Mouse (Mus musculus) erythroblast, embryonic 14.5 days (primary cell): ENCODE measurements around the gene Chfr. TPM values are rescaled to one million over a fixed set of nuclear protein-coding genes. Genes with fewer than 3 reads are reported as not detected.

Experiments
- H3K27me3 ChIP-seq: 2 replicates; pipeline ENCODE4 v1.6.1; 2012; ENCODE audit warnings: inconsistent platforms; ENCODE audit not compliant: control insufficient read depth
- H3K36me3 ChIP-seq: 2 replicates; pipeline ENCODE4 v1.6.1; 2012; ENCODE audit warnings: mild to moderate bottlenecking, inconsistent platforms; ENCODE audit not compliant: control insufficient read depth
- H3K4me1 ChIP-seq: 2 replicates; pipeline ENCODE4 v1.6.1; 2012; ENCODE audit warnings: inconsistent platforms; ENCODE audit not compliant: control insufficient read depth
- H3K4me3 ChIP-seq: replicated peaks from 2 replicates; pipeline ENCODE3; 2012; ENCODE audit warnings: moderate library complexity, mild to moderate bottlenecking, inconsistent platforms
- H3K9me3 ChIP-seq: 2 replicates; pipeline ENCODE4 v1.6.1; 2012; ENCODE audit warnings: low read length, inconsistent platforms, mixed read lengths; ENCODE audit not compliant: control insufficient read depth
- GATA1 ChIP-seq: IDR thresholded peaks from 2 replicates; pipeline ENCODE4 v1.6.1; 2012; ENCODE audit warnings: low read length, inconsistent platforms, mixed read lengths
- TAL1 ChIP-seq: IDR thresholded peaks from 3 replicates; pipeline ENCODE4 v1.6.1; 2012; ENCODE audit warnings: low read length, inconsistent platforms, mixed read lengths
- polyA plus RNA-seq: library from polyadenylated mRNA; stranded (reverse); fragments of >175 nt; gene quantifications from 2 replicates; pipeline ENCODE4 v1.2.3, GENCODE M21; 2012

Chfr gene
- polyA plus RNA-seq, result 2.5 and 4.0 TPM in 2 replicates

DNA sequence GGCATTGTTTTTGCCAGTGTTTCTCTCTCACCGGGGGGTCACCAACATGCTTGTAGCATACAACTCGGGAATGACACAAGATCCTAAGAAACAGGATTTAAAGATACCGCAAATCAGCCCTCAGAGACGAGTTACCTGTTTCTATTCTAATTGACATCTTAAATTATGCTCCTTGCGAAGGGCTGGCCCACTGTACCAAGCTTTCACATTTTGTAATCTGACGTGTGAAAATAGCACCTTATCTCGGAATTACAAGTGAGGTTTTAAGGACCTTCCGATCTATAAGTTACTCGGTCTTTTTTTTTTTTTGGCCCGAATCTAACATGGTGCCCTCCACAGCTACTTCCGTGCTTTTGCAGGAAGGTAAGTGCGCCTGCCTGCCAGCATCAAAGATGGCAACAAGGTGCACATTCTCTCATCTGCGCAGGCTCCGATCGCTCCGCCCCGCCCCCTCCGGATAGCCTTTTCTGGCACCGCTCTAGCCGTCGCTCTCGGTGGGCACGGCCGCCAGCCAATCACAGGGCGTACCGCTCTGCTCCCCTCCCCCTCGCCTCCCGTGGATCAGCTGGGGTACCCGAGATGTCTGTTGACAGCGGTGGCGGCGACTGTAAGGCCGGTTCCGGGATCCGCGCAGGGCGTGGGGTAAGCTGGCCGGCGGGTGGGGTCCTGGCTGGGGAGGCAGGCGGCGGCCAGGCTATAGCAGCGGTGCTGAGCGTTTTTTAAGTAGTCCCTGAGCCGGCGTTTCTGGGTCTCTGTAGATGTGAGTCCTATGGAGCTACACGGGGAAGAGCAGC is at the start of gene Chfr:
Chfr (plus strand) TSS at position 550 of the 794 bp plus-strand sequence.
- Histone ChIP-seq H3K36me3 (peaks cover 21% of the 10 kb centered on the region), H3K4me1 (peaks cover 37% of the 10 kb centered on the region), H3K9me3 (peaks cover 8% of the 10 kb centered on the region), H3K4me3 (peak within 1 kb of the TSS; percentile 94), H3K27me3 (no peaks in the 10 kb centered on the region; the same call in 1 of the 2 replicates)
- TF ChIP-seq GATA1, result no peak
- no peak for TF ChIP-seq TAL1

DNA sequence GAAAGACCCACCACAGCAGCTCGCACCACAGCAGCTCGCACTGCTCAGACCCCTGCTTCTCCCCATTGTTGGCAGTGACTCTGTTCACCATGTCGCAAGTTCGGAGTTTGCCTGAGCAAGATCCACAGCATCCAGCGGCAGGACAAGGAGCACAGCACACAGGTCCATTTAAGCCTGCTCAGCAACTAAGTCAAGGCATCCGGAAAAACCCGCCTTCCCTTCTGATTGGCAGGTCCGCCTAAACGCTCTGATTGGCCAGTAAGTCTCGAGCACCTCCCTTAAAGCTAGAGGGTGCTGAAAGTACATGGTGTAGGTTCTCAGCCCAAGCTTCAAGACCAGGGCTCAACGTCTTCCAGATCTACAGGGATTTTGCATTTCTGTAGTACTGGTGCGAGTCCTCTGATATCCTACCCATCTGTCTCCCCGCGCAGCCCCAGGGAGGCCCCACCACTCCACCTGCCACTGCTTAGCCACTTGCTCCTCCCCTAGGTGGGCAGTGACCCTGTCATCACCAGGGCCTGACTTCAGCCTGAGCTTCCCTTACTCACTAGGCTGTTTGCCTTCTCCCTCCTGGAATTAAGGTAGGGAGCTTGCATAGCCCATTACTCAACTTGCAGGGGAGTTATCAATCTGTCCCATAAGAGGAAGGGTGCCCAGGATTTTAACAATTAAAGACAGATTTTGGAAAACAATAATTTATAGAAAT is 49.3 kb upstream of the Chfr start:
- H3K4me1 ChIP-seq, result no peaks in the 10 kb centered on the region
- H3K9me3 ChIP-seq, result peaks cover 3% of the 10 kb centered on the region; the same call in 1 of the 2 replicates
- no peak for TF ChIP-seq GATA1
- TF ChIP-seq TAL1, result no peak
- no peak overlapping the region for H3K4me3 ChIP-seq
- H3K36me3 ChIP-seq, result peaks cover 2% of the 10 kb centered on the region; the same call in 1 of the 2 replicates
- H3K27me3 ChIP-seq, result no peaks in the 10 kb centered on the region

DNA sequence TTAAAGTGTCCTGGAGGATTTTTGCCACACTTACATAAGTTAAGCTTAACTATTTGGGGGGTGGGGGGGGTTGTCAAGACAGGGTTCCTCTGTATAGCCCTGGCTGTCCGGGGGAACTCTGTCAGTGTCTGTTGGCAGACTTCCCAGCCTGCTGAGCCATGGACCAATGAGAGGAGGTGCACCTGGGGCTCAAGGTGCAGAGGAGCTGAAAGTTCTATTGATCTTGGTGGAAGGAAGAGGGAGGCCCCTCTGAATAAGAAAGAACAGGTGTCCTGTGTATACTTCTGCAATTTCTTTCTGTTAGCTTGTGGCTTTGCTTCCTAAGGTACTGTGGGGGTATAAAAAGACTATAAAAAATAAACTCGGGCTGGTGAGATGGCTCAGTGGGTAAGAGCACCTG is 44.1 kb upstream of the Chfr start:
- H3K27me3 ChIP-seq, result no peaks in the 10 kb centered on the region
- no peaks in the 10 kb centered on the region for H3K9me3 ChIP-seq
- no peaks in the 10 kb centered on the region for H3K36me3 ChIP-seq
- H3K4me1 ChIP-seq, result peaks cover 19% of the 10 kb centered on the region
- no peak overlapping the region for H3K4me3 ChIP-seq
- TF ChIP-seq TAL1 (no peak), GATA1 (no peak)

DNA sequence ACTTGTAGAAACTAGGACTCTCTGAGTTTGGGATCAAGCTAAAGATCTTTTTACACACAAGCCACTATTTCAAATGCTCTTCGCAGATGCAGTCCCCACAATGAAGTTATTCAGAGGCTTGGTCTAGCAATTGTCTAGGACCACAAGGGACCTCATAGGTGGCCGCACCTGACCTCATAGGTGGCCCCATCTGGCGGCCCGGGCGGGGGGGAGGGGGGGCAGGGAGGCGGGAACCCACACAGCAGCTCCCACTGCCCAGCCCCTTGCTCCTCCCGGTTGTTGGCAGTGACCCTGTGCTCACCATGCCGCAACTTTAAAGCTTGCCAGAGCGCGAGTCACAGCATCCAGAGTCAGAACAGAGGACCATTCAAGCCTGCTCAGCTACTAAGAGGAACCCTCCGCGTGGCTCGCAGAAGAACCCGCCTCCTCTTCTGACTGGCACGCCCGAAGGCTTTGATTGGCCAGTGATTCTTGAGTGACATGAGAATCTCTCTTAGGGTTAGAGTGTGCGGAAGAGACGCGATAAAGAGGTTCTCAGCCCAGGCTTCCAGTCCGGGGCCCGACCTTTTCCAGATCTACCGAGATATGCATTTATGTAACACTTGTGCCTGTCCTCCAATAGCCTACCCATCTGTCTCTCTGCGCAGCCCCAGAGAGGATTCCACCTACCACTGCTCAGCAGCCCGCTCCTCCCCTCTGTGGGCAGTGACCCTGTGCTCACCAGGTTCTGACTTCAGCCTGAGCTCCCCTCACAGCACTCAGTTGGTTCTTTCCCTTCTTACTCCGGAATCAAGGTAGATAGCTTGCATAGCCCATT is 41.4 kb upstream of the Chfr start, which contains the start of gene Gm35315:
Gm35315 (minus strand) TSS at position 391 of the 817 bp plus-strand sequence.
- no peak for TF ChIP-seq TAL1
- 0 out of 2 replicates have a peak, but pooled peaks have one; percentile 19 for TF ChIP-seq GATA1
- no peaks in the 10 kb centered on the region for H3K9me3 ChIP-seq
- peaks cover 3% of the 10 kb centered on the region; the same call in 1 of the 2 replicates for H3K27me3 ChIP-seq
- peak within 1 kb of the TSS; percentile 67 for H3K4me3 ChIP-seq
- no peaks in the 10 kb centered on the region for H3K36me3 ChIP-seq
- H3K4me1 ChIP-seq, result peaks cover 19% of the 10 kb centered on the region

DNA sequence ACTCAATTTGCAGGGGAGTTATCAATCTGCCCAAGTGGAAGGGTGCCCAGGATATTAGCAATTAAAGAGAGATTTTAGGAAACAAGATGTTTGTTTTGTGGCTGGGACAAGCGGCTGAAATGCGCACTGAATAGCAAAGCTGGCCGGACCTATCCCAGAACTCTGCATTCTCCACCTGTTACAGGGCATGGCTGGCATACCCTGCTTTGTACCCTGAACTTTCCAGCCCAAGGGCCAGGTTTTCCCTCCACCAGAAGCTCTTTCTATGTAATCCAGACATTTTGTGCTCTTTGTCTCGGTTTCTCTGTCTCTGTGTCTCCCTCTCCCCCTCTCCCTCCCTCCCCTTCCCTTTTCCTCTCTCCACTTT is 40.8 kb upstream of the Chfr start:
- peaks cover 7% of the 10 kb centered on the region for H3K27me3 ChIP-seq
- H3K4me1 ChIP-seq, result peaks cover 19% of the 10 kb centered on the region
- peak overlapping the region; percentile 67 for H3K4me3 ChIP-seq
- no peaks in the 10 kb centered on the region for H3K9me3 ChIP-seq
- H3K36me3 ChIP-seq, result no peaks in the 10 kb centered on the region
- TF ChIP-seq GATA1, result no peak
- TF ChIP-seq TAL1, result no peak

DNA sequence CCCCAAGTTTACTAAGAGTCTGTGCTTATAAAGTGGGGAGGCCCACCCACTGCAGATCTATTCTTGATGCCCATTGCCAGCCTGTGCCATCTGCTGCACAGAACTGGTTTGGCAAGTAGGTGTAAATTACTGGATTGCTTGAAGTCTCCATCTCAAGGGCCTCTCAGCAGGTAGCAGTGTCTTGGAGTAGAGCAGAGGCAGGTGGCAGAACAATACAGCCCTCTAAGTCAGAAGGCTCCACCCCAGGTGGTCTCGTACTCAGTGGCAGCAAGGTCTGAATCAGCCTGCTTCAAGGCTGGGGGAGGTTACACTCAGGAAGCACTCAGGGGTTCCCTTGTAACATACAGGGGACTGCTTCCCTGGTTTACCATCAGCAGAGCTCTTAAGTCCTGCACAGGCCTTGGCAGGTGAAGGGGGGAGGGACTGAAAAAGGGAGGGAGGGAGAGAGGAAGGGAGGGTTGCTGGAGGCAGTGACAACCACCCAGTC is 36.6 kb upstream of the Chfr start:
- Histone ChIP-seq H3K4me1 (peaks cover 41% of the 10 kb centered on the region), H3K4me3 (no peak overlapping the region), H3K9me3 (peaks cover under 1% of the 10 kb centered on the region; the same call in 1 of the 2 replicates), H3K27me3 (peaks cover 29% of the 10 kb centered on the region), H3K36me3 (peaks cover 18% of the 10 kb centered on the region)
- TF ChIP-seq GATA1, result no peak
- no peak for TF ChIP-seq TAL1

DNA sequence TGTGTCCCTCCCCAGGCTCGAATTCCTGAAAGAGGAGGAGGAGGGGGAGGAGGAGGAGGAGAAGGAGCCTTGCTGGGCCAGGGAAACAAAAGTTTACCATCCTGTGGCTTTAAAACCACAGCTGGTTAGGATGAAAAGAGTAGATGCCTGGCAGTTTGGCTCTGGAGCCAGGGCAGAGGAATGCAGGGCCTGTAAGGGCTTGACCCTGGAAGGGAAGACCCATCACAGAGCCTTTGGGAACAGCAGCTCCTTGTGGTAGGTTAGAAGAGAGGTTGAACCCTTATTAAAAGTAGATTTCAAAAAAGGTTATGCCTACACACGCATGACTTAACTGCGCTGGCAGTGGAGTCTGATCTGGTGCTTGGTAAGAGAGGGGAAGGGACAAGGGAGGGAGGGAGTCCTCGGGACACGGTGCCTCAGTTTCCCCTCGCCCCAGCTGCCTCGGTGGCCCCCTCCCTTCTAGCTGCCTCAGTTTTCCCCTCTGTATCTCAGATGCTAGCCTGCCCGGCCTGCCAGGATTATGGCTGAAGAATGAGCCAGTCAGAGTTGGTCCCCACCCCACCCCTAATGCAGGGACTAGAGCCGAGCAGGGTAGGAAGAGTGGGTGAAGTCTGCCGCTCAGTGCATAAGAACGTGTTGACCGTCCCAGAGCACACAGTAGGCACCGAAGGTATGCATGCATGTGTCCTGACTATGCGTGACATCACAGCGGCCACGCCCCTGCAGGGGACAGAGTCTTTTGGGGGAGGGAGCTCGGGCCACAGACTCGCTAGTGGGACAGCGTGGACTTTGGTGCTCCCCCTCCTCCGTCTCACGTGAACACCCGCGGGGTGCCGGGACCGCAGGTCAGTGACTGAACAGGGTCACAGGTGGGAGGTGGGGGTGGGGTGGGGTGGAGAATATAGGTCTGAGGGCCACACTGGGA is 35.7 kb upstream of the Chfr start, which contains the start of gene Plcxd1:
Plcxd1 (plus strand) TSS at position 314 of the 925 bp plus-strand sequence.
- peaks cover 29% of the 10 kb centered on the region for H3K27me3 ChIP-seq
- peaks cover 10% of the 10 kb centered on the region for H3K9me3 ChIP-seq
- no peak for TF ChIP-seq TAL1
- no peak within 1 kb of the TSS for H3K4me3 ChIP-seq
- peaks cover 27% of the 10 kb centered on the region for H3K36me3 ChIP-seq
- H3K4me1 ChIP-seq, result peaks cover 35% of the 10 kb centered on the region
